Mouse (Mus musculus): ENCODE measurements at regions not wholly inside any gene's neighbourhood (a gene's known extent, or its start where the extent isn't known, plus 50 kb on each side); places are given as distances from the start of the nearest gene placed in this dataset.
A peak's percentile ranks its signal among the peaks of the same experiment; 100 is the strongest.
"Not testable (repeated sequence)": the region's sequence is repeated elsewhere in the genome, so short reads cannot be mapped to it uniquely, and the experiment has no call there.

DNA sequence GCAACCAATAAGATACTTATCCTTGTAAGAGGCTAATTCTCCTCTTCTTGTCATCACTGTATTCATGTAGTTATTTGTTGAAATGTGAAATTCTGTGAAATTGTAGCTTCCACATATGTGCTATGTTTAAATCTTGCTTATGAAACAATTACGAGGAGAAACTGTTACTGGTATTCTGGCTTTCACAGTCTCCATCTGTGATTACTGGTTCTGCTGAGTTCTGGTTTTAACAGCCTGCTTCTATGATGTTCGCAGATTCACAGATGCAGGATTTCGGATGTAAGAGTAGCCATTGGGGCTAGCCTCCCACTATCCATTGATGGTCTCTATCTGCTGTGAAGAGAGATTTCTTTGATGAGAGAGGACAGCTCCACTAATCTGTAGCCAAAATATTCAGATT is 1067.2 kb upstream of the Aga start:
- DNase-seq (ENCODE audit: low read depth, low spot score): peak; percentile 4

- DNase-seq (ENCODE audit: low read depth, low spot score): not testable (repeated sequence)
Observed at GRCm38 (mm10) chr8:52451761-52452160, 1059.8 kb upstream of the Aga start.

- DNase-seq (ENCODE audit: low read depth, low spot score): no peak
Observed at GRCm38 (mm10) chr8:52455617-52456016, 1055.9 kb upstream of the Aga start.

DNA sequence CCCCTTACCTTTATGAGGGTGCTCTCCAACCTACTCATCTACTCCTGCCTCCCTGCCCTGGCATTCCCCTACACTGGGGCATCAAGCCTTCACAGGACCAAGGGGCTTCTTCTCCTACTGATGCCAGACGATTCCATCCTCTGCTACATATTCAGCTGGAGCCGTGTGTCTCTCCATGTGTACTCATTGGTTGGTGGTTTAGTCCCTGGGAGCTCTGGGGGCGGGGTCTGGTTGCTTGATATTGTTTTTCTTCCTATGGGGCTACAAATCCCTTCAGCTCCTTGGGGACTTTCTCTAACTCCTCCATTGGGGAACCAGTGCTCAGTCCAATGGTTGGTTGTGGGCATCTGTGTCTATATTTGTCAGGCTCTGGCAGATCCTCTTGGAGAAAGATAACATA is 1055.3 kb upstream of the Aga start:
- no peak for DNase-seq (ENCODE audit: low read depth, low spot score)

DNA sequence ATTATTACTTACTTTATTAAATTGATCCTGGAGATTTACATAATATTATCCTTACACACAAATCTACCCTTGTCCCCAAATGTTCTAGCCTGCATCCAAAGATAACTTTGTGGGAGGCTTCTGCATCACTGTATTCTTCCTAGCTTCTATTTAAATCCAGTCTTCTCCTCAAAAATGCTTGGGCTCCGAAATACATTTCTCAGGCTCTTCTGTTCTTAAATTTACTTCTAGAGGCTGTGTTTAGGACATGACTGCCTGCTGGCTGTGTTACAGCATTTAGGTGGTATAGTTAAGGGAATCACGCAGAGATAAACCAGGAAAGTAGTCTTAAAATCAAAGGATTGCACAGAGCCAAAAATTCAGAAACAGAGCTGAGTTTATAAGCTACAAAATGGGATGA is 1009.1 kb upstream of the Aga start:
- no peak for DNase-seq (ENCODE audit: low read depth, low spot score)

- no peak for DNase-seq (ENCODE audit: low read depth, low spot score)
Observed at GRCm38 (mm10) chr8:52511790-52512189, 999.7 kb upstream of the Aga start.

- DNase-seq (ENCODE audit: low read depth, low spot score): no peak
Observed at GRCm38 (mm10) chr8:52543364-52543763, 968.2 kb upstream of the Aga start.

- peak; percentile 47 for DNase-seq (ENCODE audit: low read depth, low spot score)
Observed at GRCm38 (mm10) chr8:52571166-52571832, 940.2 kb upstream of the Aga start.
